Mouse (Mus musculus): ENCODE data around the gene Mrgprb3. TPM values are rescaled to one million over a fixed set of nuclear protein-coding genes. Genes with fewer than 3 reads are reported as not detected.

Gene Mrgprb3
- not detected in 2 replicates for polyA plus RNA-seq (2012; rRNA removed)

DNA sequence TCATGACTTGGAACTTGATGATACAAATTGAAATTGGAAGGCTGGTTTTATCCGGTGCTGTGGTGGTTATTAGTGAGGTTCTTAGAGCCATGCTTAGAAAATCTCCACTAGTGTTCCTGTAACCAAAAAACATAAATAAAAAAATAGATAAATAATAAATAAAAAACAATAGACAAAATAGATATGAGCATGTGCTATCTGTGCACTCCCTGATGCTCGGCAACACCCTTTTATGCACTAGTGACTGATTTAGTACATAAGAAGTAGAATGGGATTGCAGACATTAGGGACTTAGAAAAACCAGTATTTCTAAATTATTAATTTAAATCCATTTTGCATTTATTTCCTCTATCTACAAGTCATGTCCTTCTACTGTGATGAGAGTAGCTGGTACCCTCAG, at the start of gene Mrgprb3:
Mrgprb3 (minus strand) TSS at position 101 of the 400 bp plus-strand sequence.
- no peak for DNase-seq (ENCODE audit: extremely low spot score in 1 of 2, low spot score in 1 of 2)

Other genes with a start within 250 kb of the Mrgprb3 start
- not detected in 2 replicates for gene Mrgprb1, start 187.5 kb downstream of the Mrgprb3 start, polyA plus RNA-seq (2012; rRNA removed)
- not detected in 2 replicates for gene Mrgprx2, start 144.5 kb downstream of the Mrgprb3 start, polyA plus RNA-seq (2012; rRNA removed)
- not detected in 2 replicates for gene Mrgprb2, start 85.7 kb downstream of the Mrgprb3 start, polyA plus RNA-seq (2012; rRNA removed)
- 23.7 and 26.7 TPM in 2 replicates for gene Zdhhc13, start 145.2 kb upstream of the Mrgprb3 start, polyA plus RNA-seq (2012; rRNA removed)
- 0.17 TPM in 1 of 2 replicates, not detected in the other for gene Csrp3, start 204.2 kb upstream of the Mrgprb3 start, polyA plus RNA-seq (2012; rRNA removed)
- 0.52 and 0.71 TPM in 2 replicates for gene E2f8, start 237.8 kb upstream of the Mrgprb3 start, polyA plus RNA-seq (2012; rRNA removed)

Data from frontal cortex, adult 2 months (tissue).